Mouse (Mus musculus) cerebellum, adult 9-10 months (tissue): Measurements from ENCODE around the gene Btbd35f11.
"Not testable (repeated sequence)": the region's sequence is repeated elsewhere in the genome, so short reads cannot be mapped to it uniquely, and the experiment has no call there.

Experiments
- DNase-seq: peaks from one replicate; pipeline ENCODE4 v3.0.0; 2022

Btbd35f11 gene

GRCm38 (mm10) chrX:3443590-3443989, at the start of gene Btbd35f11:
Gene Btbd35f11, minus strand, starts transcription at chrX:3443690.
- not testable (repeated sequence) for DNase-seq

- not testable (repeated sequence) for DNase-seq
Observed at GRCm38 (mm10) chrX:3409946-3410345, 33.5 kb downstream of the Btbd35f11 start.
